Mouse (Mus musculus) cerebellum, adult 11 months (tissue): ENCODE results near the gene Tenm2.

Source experiments
- DNase-seq: peaks from one replicate; pipeline ENCODE4 v3.0.0; 2022

The Tenm2 gene

GRCm38 (mm10) chr11:36891106-36891505, 344.7 kb downstream of the Tenm2 start:
- DNase-seq, result no peak

- no peak for DNase-seq
These were observed 348.3 kb downstream of the Tenm2 start for GRCm38 (mm10) chr11:36887490-36887889.

GRCm38 (mm10) chr11:36886147-36886546, 349.6 kb downstream of the Tenm2 start:
- DNase-seq, result no peak

- no peak for DNase-seq
These were observed 362.8 kb downstream of the Tenm2 start for GRCm38 (mm10) chr11:36872961-36873360.

GRCm38 (mm10) chr11:36870548-36870947, 365.2 kb downstream of the Tenm2 start:
- DNase-seq, result no peak

GRCm38 (mm10) chr11:36851690-36852089, 384.1 kb downstream of the Tenm2 start:
- DNase-seq, result no peak

- DNase-seq, result no peak
These were observed 388.3 kb downstream of the Tenm2 start for GRCm38 (mm10) chr11:36847451-36847850.

- DNase-seq, result no peak
These were observed 402.9 kb downstream of the Tenm2 start for GRCm38 (mm10) chr11:36832855-36833254.

GRCm38 (mm10) chr11:36831511-36831910, 404.3 kb downstream of the Tenm2 start:
- DNase-seq, result no peak

- DNase-seq, result no peak
These were observed 411.1 kb downstream of the Tenm2 start for GRCm38 (mm10) chr11:36824666-36825065.

GRCm38 (mm10) chr11:36804615-36805014, 431.1 kb downstream of the Tenm2 start:
- no peak for DNase-seq

GRCm38 (mm10) chr11:36802208-36802631, 433.5 kb downstream of the Tenm2 start:
- no peak for DNase-seq

GRCm38 (mm10) chr11:36801683-36802082, 434.1 kb downstream of the Tenm2 start:
- no peak for DNase-seq

GRCm38 (mm10) chr11:36799409-36799808, 436.4 kb downstream of the Tenm2 start:
- no peak for DNase-seq

- no peak for DNase-seq
These were observed 477.8 kb downstream of the Tenm2 start for GRCm38 (mm10) chr11:36758009-36758408.

- DNase-seq, result no peak
These were observed 489.5 kb downstream of the Tenm2 start for GRCm38 (mm10) chr11:36746286-36746685.

GRCm38 (mm10) chr11:36727800-36728199, 508.0 kb downstream of the Tenm2 start:
- DNase-seq, result no peak

GRCm38 (mm10) chr11:36702881-36703280, 532.9 kb downstream of the Tenm2 start:
- DNase-seq, result no peak

GRCm38 (mm10) chr11:36700951-36701350, 534.8 kb downstream of the Tenm2 start:
- no peak for DNase-seq

- DNase-seq, result no peak
These were observed 535.6 kb downstream of the Tenm2 start for GRCm38 (mm10) chr11:36700131-36700530.

GRCm38 (mm10) chr11:36698268-36698667, 537.5 kb downstream of the Tenm2 start:
- no peak for DNase-seq

- no peak for DNase-seq
These were observed 537.9 kb downstream of the Tenm2 start for GRCm38 (mm10) chr11:36697816-36698215.

GRCm38 (mm10) chr11:36697021-36697639, 538.6 kb downstream of the Tenm2 start:
- no peak for DNase-seq

GRCm38 (mm10) chr11:36694810-36695209, 541.0 kb downstream of the Tenm2 start:
- no peak for DNase-seq

- no peak for DNase-seq
These were observed 543.1 kb downstream of the Tenm2 start for GRCm38 (mm10) chr11:36692637-36693036.
